ENCODE assay signal across 19 mouse cellular contexts in the genomic region with DNA sequence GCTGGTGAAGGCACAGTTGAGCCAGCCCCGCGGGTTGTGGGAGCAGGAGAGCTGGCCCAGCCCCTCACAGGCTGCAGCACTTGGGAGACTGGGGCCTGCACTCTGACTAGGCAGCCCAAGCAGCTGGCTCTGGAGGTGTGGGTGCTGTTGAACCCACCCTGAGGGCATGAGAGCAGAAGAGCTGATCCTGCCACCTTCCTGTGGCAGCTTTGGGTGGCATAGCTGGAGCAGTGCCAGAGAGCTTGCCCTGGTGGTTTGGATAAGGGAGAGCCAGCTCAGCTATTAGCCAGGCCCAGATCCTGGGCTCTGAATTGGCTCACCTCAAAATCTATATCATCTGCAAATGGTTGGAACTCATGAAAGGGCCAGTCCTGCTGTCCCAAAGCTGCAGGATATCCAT. TPM values are rescaled to one million over a fixed set of nuclear protein-coding genes. Genes with fewer than 3 reads are reported as not detected.
DNase-seq lines count a peak whose midpoint lies in the region; ATAC-seq lines count a peak whose summit lies in the region.
"Had no signal": no experiment of that assay in that cellular context is flagged by ENCODE, and none has a peak within 500 bp of the region (broad histone marks: within the 10 kb centered on the region; RNA-seq: fewer than 3 reads in every experiment).

No protein-coding gene starts in this region.

- peaks cover 10% of the 10 kb centered on the region for H3K4me1 ChIP-seq in hindbrain, embryonic 16.5 days (ENCODE audit: control insufficient read depth, insufficient read depth, low read depth, low read length)

- no peak for ATAC-seq in hindbrain, embryonic 16.5 days
- ATAC-seq: hindbrain, postnatal 0 days had no signal

- H3K27me3 ChIP-seq in hindbrain, embryonic 16.5 days (replicated peaks; ENCODE audit: control insufficient read depth, insufficient read depth, low read length) = no peaks in the 10 kb centered on the region

- WGBS in hindbrain, embryonic 16.5 days = 52% methylated on average over 2 of the region's 2 CpGs

- no peak overlapping the region for H3K27ac ChIP-seq in hindbrain, embryonic 16.5 days (ENCODE audit: low read depth, low read length)
- H3K27ac ChIP-seq: hindbrain, postnatal 0 days; midbrain, embryonic 12.5 days; stomach, postnatal 0 days had no signal

- no peak overlapping the region for H3K9ac ChIP-seq in hindbrain, embryonic 16.5 days (ENCODE audit: low read depth, low read length)
- H3K9ac ChIP-seq: midbrain, embryonic 12.5 days had no signal

- H3K4me3 ChIP-seq in hindbrain, embryonic 16.5 days (ENCODE audit: low read length) = no peak overlapping the region
- H3K4me3 ChIP-seq: erythroblast, embryonic 14.5 days; midbrain, embryonic 12.5 days had no signal

- no peak overlapping the region for H3K4me2 ChIP-seq in hindbrain, embryonic 16.5 days (ENCODE audit: low read length)
- H3K4me2 ChIP-seq: midbrain, embryonic 12.5 days had no signal

- intact Hi-C loops in heart, postnatal 25 days (cut with DNase I) = no loop called here

- H3K36me3 ChIP-seq in hindbrain, embryonic 16.5 days (ENCODE audit: control insufficient read depth, insufficient read depth, low read length) = no peaks in the 10 kb centered on the region
- H3K36me3 ChIP-seq: midbrain, embryonic 12.5 days had no signal

- H3K9me3 ChIP-seq in hindbrain, embryonic 16.5 days (ENCODE audit: control insufficient read depth, low read length) = no peaks in the 10 kb centered on the region
- H3K9me3 ChIP-seq: midbrain, embryonic 12.5 days had no signal

- peak; percentile 20 for DNase-seq in heart, postnatal 4 days
- DNase-seq in heart, postnatal 25 days (ENCODE audit: low spot score) = no peak
- DNase-seq in 3T3-L1 (ENCODE audit: low read depth, low spot score) = peak; percentile 9
- peak; percentile 51 for DNase-seq in adrenal gland, postnatal 25 days
- peak; percentile 60 to 75 for DNase-seq in kidney, postnatal 36 days
- no peak for DNase-seq in thymus, postnatal 14 days
- no peak for DNase-seq in gastrocnemius, adult 8-10 months (ENCODE audit: low spot score in 2 of 2)
- DNase-seq: cerebellum, adult 2 months; gastrocnemius, postnatal 36 days; lung, postnatal 14 days; right cerebral cortex, postnatal 14 days had no signal

RNA-seq across cellular contexts. Expression of a gene that starts 5.1 kb away (rescaled TPM):
- not detected for total RNA-seq in heart, postnatal 4 days (2021)
- total RNA-seq in heart, postnatal 25 days (2021) = not detected
- total RNA-seq in adrenal gland, postnatal 25 days (2021) = 2.3 and 4.5 TPM in 2 replicates
- 0.63 and 0.89 TPM in 2 replicates for polyA plus RNA-seq in hindbrain, embryonic 16.5 days (2015; fragmentation: Nextera tagmentation; extraction: Ambion mirVana)
- not detected for total RNA-seq in gastrocnemius, adult 8-10 months (2022)
- total RNA-seq: ES-E14; gastrocnemius, postnatal 36 days; hindbrain, postnatal 0 days; left cerebral cortex, postnatal 10 days had no signal
- polyA plus RNA-seq: C2C12; erythroblast, embryonic 14.5 days had no signal

RNA-seq across cellular contexts. Expression of a gene that starts 5.5 kb away (rescaled TPM):
- 10 to 100 TPM; 12.2 to 12.4 TPM for total RNA-seq in heart, postnatal 4 days (2021)
- total RNA-seq in heart, postnatal 25 days (2021) = 1 to 10 TPM; 8.9 TPM
- total RNA-seq in adrenal gland, postnatal 25 days (2021) = 45.9 and 48.6 TPM in 2 replicates
- 22.2 and 27.3 TPM in 2 replicates for polyA plus RNA-seq in hindbrain, embryonic 16.5 days (2015; fragmentation: Nextera tagmentation; extraction: Ambion mirVana)
- total RNA-seq in gastrocnemius, adult 8-10 months (2022) = 1 to 10 TPM; 3.7 to 6.7 (median 4.8) TPM

RNA-seq across cellular contexts. Expression of a gene that starts 12.4 kb away (rescaled TPM):
- total RNA-seq in heart, postnatal 4 days (2021) = 1 to 10 TPM in 1 of 2 experiments, under 1 TPM in 1; 0.99 to 1.4 TPM
- under 1 TPM in 1 of 2 experiments, not detected in 1; 0.34 TPM for total RNA-seq in heart, postnatal 25 days (2021)
- total RNA-seq in adrenal gland, postnatal 25 days (2021) = 12.5 and 15.9 TPM in 2 replicates
- polyA plus RNA-seq in hindbrain, embryonic 16.5 days (2015; fragmentation: Nextera tagmentation; extraction: Ambion mirVana) = 18.8 and 20.0 TPM in 2 replicates
- under 1 TPM in 1 of 4 experiments, not detected in 3; 0.29 TPM for total RNA-seq in gastrocnemius, adult 8-10 months (2022)
- polyA plus RNA-seq: erythroblast, embryonic 14.5 days had no signal

Comparison
In these comparisons a context has a peak if more than half of its experiments do, and no peak if none do; other contexts are left out.
1. DNase-seq: peak in heart, postnatal 4 days (single experiment), 3T3-L1 (single experiment), adrenal gland, postnatal 25 days (single experiment) and kidney, postnatal 36 days (2 of 2); none in heart, postnatal 25 days (single experiment), thymus, postnatal 14 days (single experiment) and gastrocnemius, adult 8-10 months (0 of 2).